Mouse (Mus musculus) hindbrain, embryonic 14.5 days (tissue): ENCODE measurements around the gene Fam69a. TPM values are rescaled to one million over a fixed set of nuclear protein-coding genes. Genes with fewer than 3 reads are reported as not detected.
"Not testable (repeated sequence)": the region's sequence is repeated elsewhere in the genome, so short reads cannot be mapped to it uniquely, and the experiment has no call there.

Source experiments
- ATAC-seq: fragments of 200-750 bp; cut with Nextera tagmentation; 2 replicates; pipeline ENCODE4 v1.8.0; 2017; ENCODE audit warnings: moderate number of reproducible peaks, mild to moderate bottlenecking, moderate TSS enrichment, moderate library complexity; ENCODE audit not compliant: low FRiP score
- DNase-seq: peaks from one replicate; pipeline ENCODE4 v3.0.0-alpha.2; 2015; ENCODE audit warnings: low spot score
- H3K27ac ChIP-seq: fragments of 300-500 bp; sonication (generic); 2 replicates; pipeline ENCODE4 v1.5.1; 2014; ENCODE audit warnings: mild to moderate bottlenecking, moderate library complexity
- H3K27me3 ChIP-seq: fragments of 300-500 bp; sonication (generic); 2 replicates; pipeline ENCODE4 v1.6.1; 2014; ENCODE audit warnings: mild to moderate bottlenecking, low read length, mixed read lengths; ENCODE audit not compliant: control insufficient read depth, insufficient read depth
- H3K36me3 ChIP-seq: fragments of 300-500 bp; sonication (generic); replicated peaks from 2 replicates; pipeline ENCODE4 v1.6.1; 2014; ENCODE audit not compliant: control insufficient read depth, insufficient read depth
- H3K4me1 ChIP-seq: fragments of 300-500 bp; sonication (generic); replicated peaks from 2 replicates; pipeline ENCODE4 v1.6.1; 2014; ENCODE audit warnings: antibody characterized with exemption, low read length, mixed read lengths; ENCODE audit not compliant: control insufficient read depth, insufficient read depth
- H3K4me2 ChIP-seq: fragments of 300-500 bp; sonication (generic); replicated peaks from 2 replicates; pipeline ENCODE4 v1.6.1; 2014; ENCODE audit warnings: mild to moderate bottlenecking, moderate library complexity
- H3K4me3 ChIP-seq: fragments of 300-500 bp; sonication (generic); replicated peaks from 2 replicates; pipeline ENCODE4 v1.5.1; 2014; ENCODE audit warnings: mild to moderate bottlenecking, low read length
- H3K9ac ChIP-seq: fragments of 300-500 bp; sonication (generic); 2 replicates; pipeline ENCODE4 v1.6.1; 2014
- H3K9me3 ChIP-seq: fragments of 300-500 bp; sonication (generic); 2 replicates; pipeline ENCODE4 v1.6.1; 2016; ENCODE audit warnings: low read length; ENCODE audit not compliant: control insufficient read depth
- whole genome bisulfite sequencing: fragments of 180-500 bp; shearing (Covaris S2); extraction: QIAGEN DNeasy Blood & Tissue Kit; methylation state at CpG from one replicate; pipeline ENCODE4 v1.1.7; 2014; 5-methylcytosine and 5-hydroxymethylcytosine counted together
- polyA plus RNA-seq: library from polyadenylated mRNA; unstranded; fragments of >200 nt; fragmentation: Nextera tagmentation; extraction: Ambion mirVana; gene quantifications from 2 replicates; pipeline ENCODE4 v1.2.1, GENCODE M21; 2014

Fam69a gene
- polyA plus RNA-seq, 1 experiment from 2014 or later = 68.0 TPM

GRCm38 (mm10) chr5:107972444-107973272 lies 14.2 kb downstream of the Fam69a start:
- no peak for ATAC-seq
- Histone ChIP-seq H3K36me3 (no peaks in the 10 kb centered on the region), H3K4me1 (no peaks in the 10 kb centered on the region), H3K4me2 (no peak overlapping the region), H3K9ac (no peak overlapping the region), H3K27me3 (no peaks in the 10 kb centered on the region), H3K9me3 (no peaks in the 10 kb centered on the region), H3K27ac (no peak overlapping the region), H3K4me3 (no peak overlapping the region)
- 84% methylated on average over 13 of the region's 13 CpGs for WGBS
- no peak for DNase-seq

DNA sequence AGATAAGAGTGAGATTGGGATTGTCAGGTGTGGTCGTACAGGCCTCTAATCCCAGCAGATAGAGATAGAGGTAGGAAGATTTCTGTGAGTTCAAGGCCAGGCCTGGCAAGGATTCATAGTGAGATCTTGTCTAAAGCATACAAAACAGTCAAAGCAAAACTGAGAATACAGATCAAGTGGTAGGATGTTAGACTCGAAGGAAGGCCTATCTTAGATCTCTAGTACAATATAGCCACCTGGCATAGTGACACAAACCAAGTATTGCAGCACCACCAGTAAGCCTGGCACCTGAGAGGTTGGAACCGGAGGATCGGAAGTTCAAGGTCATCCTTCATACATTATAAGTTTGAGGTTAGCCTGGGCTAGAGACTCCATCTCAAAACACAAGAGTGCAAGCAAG lies 15.8 kb downstream of the Fam69a start:
- DNase-seq = no peak
- H3K4me3 ChIP-seq = no peak overlapping the region
- no peak for ATAC-seq
- 92% methylated on average over 4 of the region's 4 CpGs for WGBS
- H3K27ac ChIP-seq = no peak overlapping the region
- no peaks in the 10 kb centered on the region for H3K27me3 ChIP-seq
- no peaks in the 10 kb centered on the region for H3K36me3 ChIP-seq
- H3K4me2 ChIP-seq = no peak overlapping the region
- no peaks in the 10 kb centered on the region for H3K9me3 ChIP-seq
- no peaks in the 10 kb centered on the region for H3K4me1 ChIP-seq
- no peak overlapping the region for H3K9ac ChIP-seq

DNA sequence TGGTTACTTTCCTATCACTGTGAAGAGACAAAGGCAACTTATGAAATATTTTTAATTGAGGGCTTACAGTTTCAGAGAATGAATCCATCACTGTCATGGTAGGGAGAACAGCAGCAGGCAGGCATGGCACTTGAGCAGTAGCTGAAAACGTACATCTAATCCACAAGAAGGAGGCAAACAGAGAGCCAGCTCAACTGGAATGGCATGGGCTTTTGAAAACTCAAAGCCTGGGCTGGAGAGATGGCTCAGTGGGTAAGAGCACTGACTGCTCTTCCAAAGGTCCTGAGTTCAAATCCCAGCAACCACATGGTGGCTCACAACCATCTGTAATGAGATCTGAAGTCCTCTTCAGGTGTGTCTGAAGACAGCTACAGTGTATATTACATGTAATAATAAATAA lies 17.1 kb downstream of the Fam69a start:
- H3K27me3 ChIP-seq, H3K27ac ChIP-seq, H3K4me3 ChIP-seq, DNase-seq, ATAC-seq, H3K36me3 ChIP-seq, H3K9me3 ChIP-seq, H3K4me1 ChIP-seq, H3K9ac ChIP-seq, H3K4me2 ChIP-seq: not testable (repeated sequence)
- 85% methylated on average over 1 of the region's 1 CpGs for WGBS

DNA sequence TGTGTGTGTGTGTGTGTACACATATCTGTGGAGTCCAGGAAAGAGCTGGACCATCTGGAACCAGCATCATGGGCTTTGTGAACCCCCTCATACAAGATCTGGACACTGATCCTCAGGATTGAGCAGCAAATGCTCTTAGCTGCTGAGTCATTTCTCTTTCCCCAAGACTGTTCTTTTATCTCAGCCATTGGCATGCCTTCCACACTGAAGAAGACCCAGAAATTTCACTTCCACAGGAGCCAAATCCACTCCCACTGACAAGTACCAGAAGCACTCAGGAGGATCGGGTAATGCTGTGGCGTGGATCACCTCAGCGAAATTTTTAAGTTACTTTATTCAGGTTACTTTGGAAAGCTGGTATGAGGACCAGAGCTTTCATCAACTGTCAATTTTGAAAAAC lies 18.8 kb downstream of the Fam69a start:
- no peak overlapping the region for H3K4me3 ChIP-seq
- no peaks in the 10 kb centered on the region for H3K4me1 ChIP-seq
- H3K27me3 ChIP-seq = no peaks in the 10 kb centered on the region
- ATAC-seq = no peak
- DNase-seq = no peak
- H3K4me2 ChIP-seq = no peak overlapping the region
- H3K9ac ChIP-seq = no peak overlapping the region
- H3K36me3 ChIP-seq = no peaks in the 10 kb centered on the region
- H3K27ac ChIP-seq = no peak overlapping the region
- WGBS = 97% methylated on average over 3 of the region's 3 CpGs
- no peaks in the 10 kb centered on the region for H3K9me3 ChIP-seq

DNA sequence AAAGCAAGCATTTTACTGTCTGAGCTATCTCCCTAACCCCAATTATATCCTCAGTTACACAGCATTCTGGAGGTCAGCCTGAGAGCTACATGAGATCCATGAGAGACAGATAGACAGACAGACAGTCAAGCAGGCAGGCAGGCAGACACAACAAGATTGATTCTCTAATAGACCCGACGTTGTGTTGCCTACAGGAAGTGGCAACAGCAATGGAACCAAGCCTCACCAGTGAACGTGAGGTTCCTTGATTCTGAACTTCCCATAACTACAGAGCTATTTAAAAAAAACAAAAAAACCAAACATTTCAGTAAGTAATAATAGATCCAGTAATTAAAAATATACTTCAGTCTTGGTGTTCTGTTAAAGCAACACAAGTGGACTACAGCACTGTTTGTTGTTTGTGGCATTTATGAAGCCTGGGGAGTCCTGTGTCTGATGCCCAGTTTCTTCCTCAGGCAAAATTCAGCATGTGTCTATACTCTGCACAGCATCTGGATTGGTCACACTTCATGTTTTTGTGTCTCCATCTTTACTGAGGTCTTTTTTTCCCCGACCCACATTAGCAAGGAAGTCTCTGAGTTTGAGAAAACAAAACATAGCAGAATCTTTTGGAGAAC lies 19.9 kb downstream of the Fam69a start:
- DNase-seq (no peak), ATAC-seq (no peak)
- no peaks in the 10 kb centered on the region for H3K36me3 ChIP-seq
- H3K4me3 ChIP-seq = no peak overlapping the region
- no peak overlapping the region for H3K9ac ChIP-seq
- H3K4me2 ChIP-seq = no peak overlapping the region
- 73% methylated on average over 4 of the region's 4 CpGs for WGBS
- H3K27me3 ChIP-seq = no peaks in the 10 kb centered on the region
- H3K27ac ChIP-seq = no peak overlapping the region
- H3K4me1 ChIP-seq = no peaks in the 10 kb centered on the region
- H3K9me3 ChIP-seq = no peaks in the 10 kb centered on the region

GRCm38 (mm10) chr5:107966156-107966555 lies 20.7 kb downstream of the Fam69a start:
- Histone ChIP-seq H3K9ac (no peak overlapping the region), H3K27me3 (no peaks in the 10 kb centered on the region), H3K4me3 (no peak overlapping the region), H3K27ac (no peak overlapping the region), H3K4me1 (0 out of 2 replicates have a peak, but pooled peaks cover 4% of the 10 kb centered on the region), H3K4me2 (no peak overlapping the region), H3K9me3 (no peaks in the 10 kb centered on the region), H3K36me3 (no peaks in the 10 kb centered on the region)
- ATAC-seq (no peak), DNase-seq (no peak)
- 73% methylated on average over 3 of the region's 3 CpGs for WGBS

DNA sequence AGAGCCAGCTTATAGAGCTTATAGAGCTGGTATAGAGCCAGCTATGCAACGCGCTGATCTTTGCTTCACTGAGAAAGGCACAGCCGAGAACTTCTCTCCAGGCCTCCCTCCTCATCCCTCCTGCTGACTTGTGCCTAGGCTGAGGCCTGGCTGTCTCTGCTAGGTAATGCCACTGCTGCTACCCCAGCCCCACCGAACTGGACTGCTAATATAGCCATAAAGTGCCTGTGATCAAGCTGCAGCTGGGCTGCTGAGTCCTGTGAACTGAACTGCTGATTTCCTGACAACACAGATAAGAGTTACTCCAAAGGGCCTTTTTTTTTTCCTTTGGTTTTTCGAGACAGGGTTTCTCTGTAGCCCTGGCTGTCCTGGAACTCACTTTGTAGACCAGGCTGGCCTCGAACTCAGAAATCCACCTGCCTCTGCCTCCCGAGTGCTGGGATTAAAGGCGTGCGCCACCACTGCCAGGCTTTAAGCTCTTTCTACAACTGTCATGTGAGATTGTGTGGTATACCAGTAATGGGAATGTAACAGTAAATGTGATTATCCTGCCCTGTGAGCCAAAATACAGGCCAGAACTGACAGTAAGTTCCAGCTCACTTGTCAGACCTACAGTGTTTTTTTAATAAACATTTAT lies 21.4 kb downstream of the Fam69a start:
- Histone ChIP-seq H3K9me3 (no peaks in the 10 kb centered on the region), H3K36me3 (no peaks in the 10 kb centered on the region), H3K4me2 (no peak overlapping the region), H3K4me3 (no peak overlapping the region), H3K4me1 (0 out of 2 replicates have a peak, but pooled peaks cover 4% of the 10 kb centered on the region), H3K27me3 (no peaks in the 10 kb centered on the region), H3K9ac (no peak overlapping the region), H3K27ac (no peak overlapping the region)
- ATAC-seq = no peak
- WGBS = 87% methylated on average over 9 of the region's 9 CpGs
- no peak for DNase-seq

DNA sequence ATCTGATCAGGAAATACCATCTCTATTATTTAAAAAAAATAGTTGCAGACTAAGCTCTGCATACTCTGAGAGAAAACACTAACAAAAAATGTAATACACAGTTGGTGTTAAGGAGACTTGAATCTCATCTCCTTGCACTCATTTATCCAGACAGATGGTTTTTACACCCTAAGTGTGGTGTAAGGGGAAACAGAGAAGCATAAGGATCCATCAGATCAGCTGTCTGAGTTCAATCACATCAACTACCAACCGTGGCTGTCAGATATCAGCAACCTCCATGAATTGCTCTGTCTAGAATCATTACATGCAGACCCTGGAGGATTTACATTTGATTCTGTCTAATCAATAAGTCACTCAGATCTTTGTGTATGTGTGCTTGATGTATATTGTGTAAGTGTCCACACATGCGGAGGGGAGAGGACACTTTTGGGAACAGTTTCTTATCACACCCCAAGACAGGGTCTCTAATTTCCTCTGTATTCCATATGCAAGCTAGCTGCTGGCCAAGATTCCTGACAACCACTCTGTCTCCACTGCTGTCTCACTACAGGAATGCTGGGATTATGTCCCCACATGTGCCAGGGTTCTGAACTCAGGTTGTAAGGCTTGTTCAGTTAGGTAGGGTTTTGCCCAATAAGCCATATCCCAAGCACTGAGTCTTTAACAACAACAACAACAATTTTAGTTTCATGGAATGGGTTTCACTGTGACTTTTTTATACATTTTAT lies 22.7 kb downstream of the Fam69a start:
- no peak for DNase-seq
- H3K4me3 ChIP-seq = no peak overlapping the region
- no peak overlapping the region for H3K4me2 ChIP-seq
- H3K27me3 ChIP-seq = no peaks in the 10 kb centered on the region
- 0 out of 2 replicates have a peak, but pooled peaks cover 4% of the 10 kb centered on the region for H3K4me1 ChIP-seq
- no peaks in the 10 kb centered on the region for H3K36me3 ChIP-seq
- H3K27ac ChIP-seq = no peak overlapping the region
- no peak overlapping the region for H3K9ac ChIP-seq
- WGBS = 73% methylated on average over 2 of the region's 2 CpGs
- H3K9me3 ChIP-seq = no peaks in the 10 kb centered on the region
- no peak for ATAC-seq
